Mouse (Mus musculus) spleen, postnatal 14 days (tissue): Measurements from ENCODE around the gene Cx3cr1.

Experiments
- DNase-seq, 2 experiments: peaks; one replicate each; pipeline ENCODE4 v3.0.0; 2021 to 2022; ENCODE audit warnings: low spot score in 2 of 2

Cx3cr1 gene

GRCm38 (mm10) chr9:119890692-119891091 lies 179.0 kb downstream of the Cx3cr1 start:
- peak in 1 of 2 experiments; percentile 18 for DNase-seq

GRCm38 (mm10) chr9:119889446-119889845 lies 180.2 kb downstream of the Cx3cr1 start:
- no peak for DNase-seq

GRCm38 (mm10) chr9:119888843-119889246 lies 180.8 kb downstream of the Cx3cr1 start:
- DNase-seq, result no peak

- no peak for DNase-seq
These were observed 182.4 kb downstream of the Cx3cr1 start for GRCm38 (mm10) chr9:119887144-119887901.

GRCm38 (mm10) chr9:119854170-119854569 lies 215.5 kb downstream of the Cx3cr1 start:
- DNase-seq, result no peak

- DNase-seq, result no peak
These were observed 216.4 kb downstream of the Cx3cr1 start for GRCm38 (mm10) chr9:119853071-119853846.

- no peak for DNase-seq
These were observed 217.2 kb downstream of the Cx3cr1 start for GRCm38 (mm10) chr9:119852347-119853030.
